Mouse (Mus musculus) urinary bladder, adult 18-20 months (tissue): ENCODE measurements at regions not wholly inside any gene's neighbourhood (a gene's known extent, or its start where the extent isn't known, plus 50 kb on each side); places are given as distances from the start of the nearest gene placed in this dataset.

Experiments used
- DNase-seq, 2 experiments: peaks; one replicate each; pipeline ENCODE4 v3.0.0; 2022; ENCODE audit warnings: low spot score in 2 of 2, mixed read lengths in 2 of 2

GRCm38 (mm10) chr1:128679005-128679980, 87.2 kb upstream of the Cxcr4 start:
- no peak for DNase-seq

GRCm38 (mm10) chr1:128675538-128675937, 83.4 kb upstream of the Cxcr4 start:
- no peak for DNase-seq

- DNase-seq: no peak
These were observed 80.2 kb upstream of the Cxcr4 start for GRCm38 (mm10) chr1:128672306-128672705.

- DNase-seq: no peak
These were observed 79.4 kb upstream of the Cxcr4 start for GRCm38 (mm10) chr1:128671495-128671894.

- DNase-seq: no peak
These were observed 78.9 kb upstream of the Cxcr4 start for GRCm38 (mm10) chr1:128671016-128671415.

GRCm38 (mm10) chr1:128669241-128669666, 77.2 kb upstream of the Cxcr4 start:
- DNase-seq: no peak

GRCm38 (mm10) chr1:128668718-128669117, 76.6 kb upstream of the Cxcr4 start:
- DNase-seq: no peak

- no peak for DNase-seq
These were observed 75.1 kb upstream of the Cxcr4 start for GRCm38 (mm10) chr1:128667121-128667762.

GRCm38 (mm10) chr1:128663207-128663606, 71.1 kb upstream of the Cxcr4 start:
- DNase-seq: no peak

- DNase-seq: no peak
These were observed 67.8 kb upstream of the Cxcr4 start for GRCm38 (mm10) chr1:128659857-128660256.

GRCm38 (mm10) chr1:128658802-128659201, 66.7 kb upstream of the Cxcr4 start:
- DNase-seq: no peak

GRCm38 (mm10) chr1:128654099-128654862, 62.2 kb upstream of the Cxcr4 start:
- DNase-seq: no peak

GRCm38 (mm10) chr1:128650596-128650995, 58.5 kb upstream of the Cxcr4 start:
- DNase-seq: no peak

- no peak for DNase-seq
These were observed 57.5 kb upstream of the Cxcr4 start for GRCm38 (mm10) chr1:128649490-128650178.

GRCm38 (mm10) chr1:128643316-128643776, 51.3 kb upstream of the Cxcr4 start:
- DNase-seq: no peak

GRCm38 (mm10) chr1:128642212-128642611, 50.1 kb upstream of the Cxcr4 start:
- DNase-seq: no peak
